Mouse (Mus musculus): Measurements from ENCODE around the gene Rabl6.
A peak's percentile ranks its signal among the peaks of the same experiment; 100 is the strongest.

Rabl6 gene

GRCm38 (mm10) chr2:25607761-25608622 is at the start of gene Rabl6:
TSS of gene Rabl6 (minus strand) at chr2:25608521.
- peak; percentile 88 to 90 for DNase-seq (ENCODE audit: low spot score in 2 of 2)

GRCm38 (mm10) chr2:25657652-25658051 is 49.3 kb upstream of the Rabl6 start, which contains the start of gene Lcn5:
TSS of gene Lcn5 (plus strand) at chr2:25657952.
- no peak for DNase-seq (ENCODE audit: low spot score in 2 of 2)

GRCm38 (mm10) chr2:25657246-25657645 is 48.9 kb upstream of the Rabl6 start:
- DNase-seq (ENCODE audit: low spot score in 2 of 2) = peak in 1 of 2 experiments; percentile 15

GRCm38 (mm10) chr2:25656691-25657090 is 48.4 kb upstream of the Rabl6 start:
- peak in 1 of 2 experiments; percentile 47 for DNase-seq (ENCODE audit: low spot score in 2 of 2)

- no peak for DNase-seq (ENCODE audit: low spot score in 2 of 2)
Measured at GRCm38 (mm10) chr2:25654502-25654901, 46.2 kb upstream of the Rabl6 start.

GRCm38 (mm10) chr2:25652902-25653301 is 44.6 kb upstream of the Rabl6 start, which contains the start of gene Lcn8:
TSS of gene Lcn8 (plus strand) at chr2:25653120.
- no peak for DNase-seq (ENCODE audit: low spot score in 2 of 2)

- no peak for DNase-seq (ENCODE audit: low spot score in 2 of 2)
Measured at GRCm38 (mm10) chr2:25639890-25640289, 31.6 kb upstream of the Rabl6 start.

GRCm38 (mm10) chr2:25634046-25634445 is 25.7 kb upstream of the Rabl6 start:
- no peak for DNase-seq (ENCODE audit: low spot score in 2 of 2)

GRCm38 (mm10) chr2:25633616-25634015 is 25.3 kb upstream of the Rabl6 start:
- no peak for DNase-seq (ENCODE audit: low spot score in 2 of 2)

- DNase-seq (ENCODE audit: low spot score in 2 of 2) = peak; percentile 26 to 35
Measured at GRCm38 (mm10) chr2:25628738-25629137, 20.4 kb upstream of the Rabl6 start.

- no peak for DNase-seq (ENCODE audit: low spot score in 2 of 2)
Measured at GRCm38 (mm10) chr2:25627811-25628210, 19.5 kb upstream of the Rabl6 start, which contains the start of gene Fcna. TSS of gene Fcna (minus strand) at chr2:25628030.

- no peak for DNase-seq (ENCODE audit: low spot score in 2 of 2)
Measured at GRCm38 (mm10) chr2:25625986-25626385, 17.7 kb upstream of the Rabl6 start.

GRCm38 (mm10) chr2:25621229-25622200 is 13.2 kb upstream of the Rabl6 start, which contains the start of gene Tmem141:
TSS of gene Tmem141 (minus strand) at chr2:25622005.
- peak; percentile 86 to 88 for DNase-seq (ENCODE audit: low spot score in 2 of 2)

- DNase-seq (ENCODE audit: low spot score in 2 of 2) = no peak
Measured at GRCm38 (mm10) chr2:25620852-25621228, 12.5 kb upstream of the Rabl6 start.

- no peak for DNase-seq (ENCODE audit: low spot score in 2 of 2)
Measured at GRCm38 (mm10) chr2:25620386-25620785, 12.1 kb upstream of the Rabl6 start.

- no peak for DNase-seq (ENCODE audit: low spot score in 2 of 2)
Measured at GRCm38 (mm10) chr2:25617578-25617977, 9.3 kb upstream of the Rabl6 start, which contains the start of gene Ccdc183. TSS of gene Ccdc183 (minus strand) at chr2:25617678.

- no peak for DNase-seq (ENCODE audit: low spot score in 2 of 2)
Measured at GRCm38 (mm10) chr2:25616398-25616797, 8.1 kb upstream of the Rabl6 start.

- no peak for DNase-seq (ENCODE audit: low spot score in 2 of 2)
Measured at GRCm38 (mm10) chr2:25608671-25609070, 350 bp upstream of the Rabl6 start.

- DNase-seq (ENCODE audit: low spot score in 2 of 2) = no peak
Measured at GRCm38 (mm10) chr2:25602526-25602925, 5.8 kb downstream of the Rabl6 start.

GRCm38 (mm10) chr2:25600037-25600436 is 8.3 kb downstream of the Rabl6 start:
- DNase-seq (ENCODE audit: low spot score in 2 of 2) = no peak

- no peak for DNase-seq (ENCODE audit: low spot score in 2 of 2)
Measured at GRCm38 (mm10) chr2:25598749-25599148, 9.6 kb downstream of the Rabl6 start.

All from heart, adult 9 months (tissue).